Mouse (Mus musculus) megakaryocyte, embryonic 14.5 days (primary cell): ENCODE results near the gene Cldn9.

ENCODE experiments used
- FLI1 ChIP-seq: IDR thresholded peaks from 2 replicates; pipeline ENCODE4 v1.6.1; 2012; ENCODE audit warnings: low read length, inconsistent platforms, mixed read lengths
- GATA1 ChIP-seq: IDR thresholded peaks from 3 replicates; pipeline ENCODE4 v1.6.1; 2012; ENCODE audit warnings: mixed read lengths, low read length, inconsistent platforms, borderline replicate concordance

GRCm38 (mm10) chr17:23683226-23683625 is 600 bp downstream of the Cldn9 start:
- TF ChIP-seq GATA1 (no peak), FLI1 (no peak)
